Mouse (Mus musculus): ENCODE results near the gene Prr15l. TPM values are rescaled to one million over a fixed set of nuclear protein-coding genes. Genes with fewer than 3 reads are reported as not detected.

Gene Prr15l
- total and polyA plus RNA-seq, 2 experiments = 0.46 to 0.64 TPM

GRCm38 (mm10) chr11:96956009-96956724, 28.3 kb downstream of the Prr15l start:
- 0 out of 2 replicates have a peak, but pooled peaks have one; percentile 10 for TF ChIP-seq CTCF (IDR thresholded peaks at IDR 0.05; ENCODE audit: low read depth, low read length)
- no peak for TF ChIP-seq POLR2A (IDR thresholded peaks at IDR 0.05; ENCODE audit: extremely low read depth, insufficient read depth, low read length)
- Histone ChIP-seq H3K4me1 (ENCODE audit: control insufficient read depth, insufficient read depth, low read length) (no peaks in the 10 kb centered on the region), H3K9ac (ENCODE audit: low read depth, low read length) (no peak overlapping the region), H3K36me3 (ENCODE audit: control insufficient read depth, insufficient read depth, low read length) (peaks cover 2% of the 10 kb centered on the region; the same call in 1 of the 2 replicates), H3K79me2 (ENCODE audit: control insufficient read depth, insufficient read depth, low read length) (no peaks in the 10 kb centered on the region), H3K27me3 (ENCODE audit: control insufficient read depth, insufficient read depth, low read length) (no peaks in the 10 kb centered on the region), H3K27ac (replicated peaks; ENCODE audit: insufficient read depth, low read depth, low read length) (no peak overlapping the region), H3K4me3 (ENCODE audit: insufficient read depth, low read depth, low read length) (no peak overlapping the region)
- 82% methylated on average over 20 of the region's 20 CpGs for WGBS
- no peak for DNase-seq (ENCODE audit: extremely low read depth, low read depth, low spot score)

GRCm38 (mm10) chr11:96957061-96957805, 29.3 kb downstream of the Prr15l start:
- H3K27ac ChIP-seq (replicated peaks; ENCODE audit: insufficient read depth, low read depth, low read length) = no peak overlapping the region
- no peak for TF ChIP-seq CTCF (IDR thresholded peaks at IDR 0.05; ENCODE audit: low read depth, low read length)
- no peak for TF ChIP-seq POLR2A (IDR thresholded peaks at IDR 0.05; ENCODE audit: extremely low read depth, insufficient read depth, low read length)
- H3K79me2 ChIP-seq (ENCODE audit: control insufficient read depth, insufficient read depth, low read length) = no peaks in the 10 kb centered on the region
- H3K9ac ChIP-seq (ENCODE audit: low read depth, low read length) = no peak overlapping the region
- H3K4me3 ChIP-seq (ENCODE audit: insufficient read depth, low read depth, low read length) = no peak overlapping the region
- H3K36me3 ChIP-seq (ENCODE audit: control insufficient read depth, insufficient read depth, low read length) = peaks cover 2% of the 10 kb centered on the region; the same call in 1 of the 2 replicates
- H3K4me1 ChIP-seq (ENCODE audit: control insufficient read depth, insufficient read depth, low read length) = no peaks in the 10 kb centered on the region
- no peak for DNase-seq (ENCODE audit: extremely low read depth, low read depth, low spot score)
- 96% methylated on average over 10 of the region's 10 CpGs for WGBS
- H3K27me3 ChIP-seq (ENCODE audit: control insufficient read depth, insufficient read depth, low read length) = no peaks in the 10 kb centered on the region

GRCm38 (mm10) chr11:96963580-96963979, 35.7 kb downstream of the Prr15l start:
- DNase-seq (ENCODE audit: extremely low read depth, low read depth, low spot score) = peak; percentile 71
- Histone ChIP-seq H3K4me3 (ENCODE audit: insufficient read depth, low read depth, low read length) (no peak overlapping the region), H3K79me2 (ENCODE audit: control insufficient read depth, insufficient read depth, low read length) (no peaks in the 10 kb centered on the region), H3K4me1 (ENCODE audit: control insufficient read depth, insufficient read depth, low read length) (peaks cover 8% of the 10 kb centered on the region), H3K9ac (ENCODE audit: low read depth, low read length) (no peak overlapping the region), H3K27ac (replicated peaks; ENCODE audit: insufficient read depth, low read depth, low read length) (no peak overlapping the region), H3K27me3 (ENCODE audit: control insufficient read depth, insufficient read depth, low read length) (no peaks in the 10 kb centered on the region), H3K36me3 (ENCODE audit: control insufficient read depth, insufficient read depth, low read length) (no peaks in the 10 kb centered on the region; the same call in 1 of the 2 replicates)
- WGBS = 5% methylated on average over 8 of the region's 8 CpGs
- TF ChIP-seq CTCF (IDR thresholded peaks at IDR 0.05; ENCODE audit: low read depth, low read length) (peak; percentile 94), POLR2A (IDR thresholded peaks at IDR 0.05; ENCODE audit: extremely low read depth, insufficient read depth, low read length) (no peak)

- Histone ChIP-seq H3K9ac (ENCODE audit: low read depth, low read length) (no peak overlapping the region), H3K4me3 (ENCODE audit: insufficient read depth, low read depth, low read length) (no peak overlapping the region), H3K27me3 (ENCODE audit: control insufficient read depth, insufficient read depth, low read length) (no peaks in the 10 kb centered on the region), H3K36me3 (ENCODE audit: control insufficient read depth, insufficient read depth, low read length) (no peaks in the 10 kb centered on the region; the same call in 1 of the 2 replicates), H3K27ac (replicated peaks; ENCODE audit: insufficient read depth, low read depth, low read length) (0 out of 2 replicates have a peak overlapping the region, but pooled peaks have one; percentile 31), H3K4me1 (ENCODE audit: control insufficient read depth, insufficient read depth, low read length) (peaks cover 20% of the 10 kb centered on the region), H3K79me2 (ENCODE audit: control insufficient read depth, insufficient read depth, low read length) (peaks cover 3% of the 10 kb centered on the region; the same call in 1 of the 2 replicates)
- DNase-seq (ENCODE audit: extremely low read depth, low read depth, low spot score) = no peak
- no peak for TF ChIP-seq POLR2A (IDR thresholded peaks at IDR 0.05; ENCODE audit: extremely low read depth, insufficient read depth, low read length)
- no peak for TF ChIP-seq CTCF (IDR thresholded peaks at IDR 0.05; ENCODE audit: low read depth, low read length)
- 68% methylated on average over 3 of the region's 3 CpGs for WGBS
Observed at GRCm38 (mm10) chr11:96966172-96966571, 38.3 kb downstream of the Prr15l start.

GRCm38 (mm10) chr11:96966914-96967543, 39.1 kb downstream of the Prr15l start:
- peak overlapping the region; percentile 77 for H3K27ac ChIP-seq (replicated peaks; ENCODE audit: insufficient read depth, low read depth, low read length)
- no peak for TF ChIP-seq POLR2A (IDR thresholded peaks at IDR 0.05; ENCODE audit: extremely low read depth, insufficient read depth, low read length)
- TF ChIP-seq CTCF (IDR thresholded peaks at IDR 0.05; ENCODE audit: low read depth, low read length) = no peak
- peak overlapping the region; percentile 45 for H3K4me3 ChIP-seq (ENCODE audit: insufficient read depth, low read depth, low read length)
- no peaks in the 10 kb centered on the region for H3K27me3 ChIP-seq (ENCODE audit: control insufficient read depth, insufficient read depth, low read length)
- H3K4me1 ChIP-seq (ENCODE audit: control insufficient read depth, insufficient read depth, low read length) = peaks cover 20% of the 10 kb centered on the region
- WGBS = under 1% methylated on average over 13 of the region's 13 CpGs
- H3K36me3 ChIP-seq (ENCODE audit: control insufficient read depth, insufficient read depth, low read length) = no peaks in the 10 kb centered on the region; the same call in 1 of the 2 replicates
- DNase-seq (ENCODE audit: extremely low read depth, low read depth, low spot score) = peak; percentile 91
- peak overlapping the region; percentile 29 for H3K9ac ChIP-seq (ENCODE audit: low read depth, low read length)
- peaks cover 3% of the 10 kb centered on the region; the same call in 1 of the 2 replicates for H3K79me2 ChIP-seq (ENCODE audit: control insufficient read depth, insufficient read depth, low read length)

All from liver, adult 2 months (tissue).